Mouse (Mus musculus) 3T3-L1 (cell line): ENCODE results near the gene Cd180.

Experiments
- DNase-seq: peaks from one replicate; pipeline ENCODE4 v3.0.0-alpha.2; 2015; ENCODE audit warnings: low read depth, low spot score

Gene Cd180

GRCm38 (mm10) chr13:102693341-102693801 lies at the start of gene Cd180:
Gene Cd180, plus strand, starts transcription at chr13:102693558.
- DNase-seq, result peak; percentile 6

- no peak for DNase-seq
Measured at GRCm38 (mm10) chr13:102644344-102644743, 49.0 kb upstream of the Cd180 start.

- DNase-seq, result peak; percentile 91
Measured at GRCm38 (mm10) chr13:102644789-102645551, 48.4 kb upstream of the Cd180 start.

- DNase-seq, result peak; percentile 40
Measured at GRCm38 (mm10) chr13:102646271-102646771, 47.0 kb upstream of the Cd180 start.

- no peak for DNase-seq
Measured at GRCm38 (mm10) chr13:102647511-102647910, 45.8 kb upstream of the Cd180 start.

GRCm38 (mm10) chr13:102652303-102652889 lies 41.0 kb upstream of the Cd180 start:
- DNase-seq, result peak; percentile 90

GRCm38 (mm10) chr13:102655071-102655570 lies 38.2 kb upstream of the Cd180 start:
- DNase-seq, result no peak

GRCm38 (mm10) chr13:102656153-102656690 lies 37.1 kb upstream of the Cd180 start:
- no peak for DNase-seq

GRCm38 (mm10) chr13:102658223-102658839 lies 35.0 kb upstream of the Cd180 start:
- DNase-seq, result peak; percentile 76

- no peak for DNase-seq
Measured at GRCm38 (mm10) chr13:102664041-102664440, 29.3 kb upstream of the Cd180 start.

GRCm38 (mm10) chr13:102664843-102665587 lies 28.3 kb upstream of the Cd180 start:
- DNase-seq, result peak; percentile 27

GRCm38 (mm10) chr13:102665588-102666232 lies 27.6 kb upstream of the Cd180 start:
- DNase-seq, result no peak

GRCm38 (mm10) chr13:102666233-102666614 lies 27.1 kb upstream of the Cd180 start:
- no peak for DNase-seq

GRCm38 (mm10) chr13:102666731-102667130 lies 26.6 kb upstream of the Cd180 start:
- DNase-seq, result no peak

- DNase-seq, result no peak
Measured at GRCm38 (mm10) chr13:102667401-102667800, 26.0 kb upstream of the Cd180 start.

GRCm38 (mm10) chr13:102667842-102668241 lies 25.5 kb upstream of the Cd180 start:
- DNase-seq, result no peak

- DNase-seq, result no peak
Measured at GRCm38 (mm10) chr13:102668933-102669332, 24.4 kb upstream of the Cd180 start.

GRCm38 (mm10) chr13:102669522-102670256 lies 23.7 kb upstream of the Cd180 start:
- DNase-seq, result no peak

- DNase-seq, result no peak
Measured at GRCm38 (mm10) chr13:102670503-102670902, 22.9 kb upstream of the Cd180 start.

GRCm38 (mm10) chr13:102674083-102674482 lies 19.3 kb upstream of the Cd180 start:
- DNase-seq, result peak; percentile 56
